Mouse (Mus musculus) bone marrow, adult 2 months (tissue): ENCODE data around the gene Trak1.

Experiments used
- CTCF ChIP-seq: fragments of 200-500 bp; IDR thresholded peaks from 2 replicates; pipeline ENCODE4 v1.5.1; 2011; ENCODE audit warnings: low read length, control low read depth; ENCODE audit not compliant: control insufficient read depth, insufficient read depth
- POLR2A ChIP-seq: fragments of 200-500 bp; IDR thresholded peaks from 2 replicates; pipeline ENCODE4 v1.6.1; 2011; ENCODE audit warnings: low read depth, mild to moderate bottlenecking, control low read depth, low read length, borderline replicate concordance; ENCODE audit not compliant: control insufficient read depth

GRCm38 (mm10) chr9:121309287-121309686, 12.0 kb downstream of the Trak1 start:
- TF ChIP-seq CTCF: no peak
- no peak for TF ChIP-seq POLR2A
